Mouse (Mus musculus) adrenal gland (tissue): ENCODE measurements around the gene Gng4.

Source experiments
- intact Hi-C: fragments of 180-260 bp; cut with DNase I; formaldehyde crosslinking; loops from one replicate; pipeline ENCODE4 v1.15.1; 2025

Gng4 gene

GRCm38 (mm10) chr13:13810885-13811284 is 27.0 kb downstream of the Gng4 start:
- intact Hi-C loops, result no loop called here

GRCm38 (mm10) chr13:13818696-13819095 is 34.8 kb downstream of the Gng4 start:
- intact Hi-C loops, result no loop called here

GRCm38 (mm10) chr13:13820234-13821123 is 36.6 kb downstream of the Gng4 start:
- intact Hi-C loops, result no loop called here

- intact Hi-C loops, result no loop called here
Measured at GRCm38 (mm10) chr13:13824946-13825345, 41.1 kb downstream of the Gng4 start.

GRCm38 (mm10) chr13:13826533-13826932 is 42.7 kb downstream of the Gng4 start:
- intact Hi-C loops, result no loop called here

GRCm38 (mm10) chr13:13828125-13828524 is 44.3 kb downstream of the Gng4 start:
- intact Hi-C loops, result no loop called here

GRCm38 (mm10) chr13:13830469-13831074 is 46.7 kb downstream of the Gng4 start:
- intact Hi-C loops, result no loop called here

GRCm38 (mm10) chr13:13835180-13835579 is 51.3 kb downstream of the Gng4 start:
- intact Hi-C loops, result no loop called here

- intact Hi-C loops, result no loop called here
Measured at GRCm38 (mm10) chr13:13845021-13845420, 61.2 kb downstream of the Gng4 start.

GRCm38 (mm10) chr13:13847075-13847599 is 63.3 kb downstream of the Gng4 start:
- intact Hi-C loops, result no loop called here

- intact Hi-C loops, result no loop called here
Measured at GRCm38 (mm10) chr13:13857190-13857589, 73.3 kb downstream of the Gng4 start.

- intact Hi-C loops, result no loop called here
Measured at GRCm38 (mm10) chr13:13862346-13862745, 78.5 kb downstream of the Gng4 start.

GRCm38 (mm10) chr13:13862941-13863340 is 79.1 kb downstream of the Gng4 start:
- intact Hi-C loops, result no loop called here

- intact Hi-C loops, result loop anchor here (5.0 kb wide), 1 partner anchor 349 kb away; no protein-coding TSS in a partner anchor
Measured at GRCm38 (mm10) chr13:13866339-13866738, 82.5 kb downstream of the Gng4 start.

GRCm38 (mm10) chr13:13867078-13867759 is 83.4 kb downstream of the Gng4 start:
- intact Hi-C loops, result loop anchor here (5.0 kb wide), 1 partner anchor 350 kb away; no protein-coding TSS in a partner anchor

- intact Hi-C loops, result loop anchor here (5.0 kb wide), 1 partner anchor 351 kb away; no protein-coding TSS in a partner anchor
Measured at GRCm38 (mm10) chr13:13867922-13868321, 84.1 kb downstream of the Gng4 start.
